Mouse (Mus musculus) testis, adult 2 months (tissue): Measurements from ENCODE around the gene 1700025G04Rik. TPM values are rescaled to one million over a fixed set of nuclear protein-coding genes. Genes with fewer than 3 reads are reported as not detected.

Experiments
- H3K27ac ChIP-seq: fragments of 200-500 bp; 2 replicates; pipeline ENCODE4 v1.5.1; 2012; ENCODE audit warnings: low read depth, low read length; ENCODE audit not compliant: control insufficient read depth, insufficient read depth
- H3K27me3 ChIP-seq: fragments of 200-500 bp; 2 replicates; pipeline ENCODE4 v1.6.1; 2012; ENCODE audit warnings: mild to moderate bottlenecking, low read length, moderate library complexity; ENCODE audit not compliant: control insufficient read depth, insufficient read depth
- H3K36me3 ChIP-seq: fragments of 200-500 bp; 2 replicates; pipeline ENCODE4 v1.6.1; 2012; ENCODE audit warnings: mild to moderate bottlenecking, low read length; ENCODE audit not compliant: control insufficient read depth, insufficient read depth
- H3K4me1 ChIP-seq: fragments of 200-500 bp; 2 replicates; pipeline ENCODE4 v1.6.1; 2012; ENCODE audit warnings: low read length; ENCODE audit not compliant: control insufficient read depth, insufficient read depth
- H3K4me3 ChIP-seq: fragments of 200-500 bp; 2 replicates; pipeline ENCODE4 v1.5.1; 2012; ENCODE audit warnings: low read depth, mild to moderate bottlenecking, low read length, moderate library complexity, mixed read lengths; ENCODE audit not compliant: control insufficient read depth
- CTCF ChIP-seq: fragments of 200-500 bp; IDR thresholded peaks from 2 replicates; pipeline ENCODE4 v1.5.1; 2012; ENCODE audit warnings: low read depth, mild to moderate bottlenecking, inconsistent platforms, low read length, moderate library complexity; ENCODE audit not compliant: control insufficient read depth, insufficient read depth, insufficient replicate concordance
- POLR2A ChIP-seq: fragments of 200-500 bp; IDR thresholded peaks from 2 replicates; pipeline ENCODE4 v1.6.1; 2012; ENCODE audit warnings: low read depth, mild to moderate bottlenecking, inconsistent platforms, low read length, moderate library complexity; ENCODE audit not compliant: control insufficient read depth
- polyA plus RNA-seq: library from polyadenylated mRNA; depleted of rRNA; stranded (reverse); fragments of >200 nt; gene quantifications from 2 replicates; pipeline ENCODE4 v1.2.3, GENCODE M21; 2012

Gene 1700025G04Rik
- polyA plus RNA-seq, 1 experiment: 12.0 TPM

GRCm38 (mm10) chr1:151959010-151959409 is 130.9 kb downstream of the 1700025G04Rik start:
- Histone ChIP-seq H3K4me3 (no peak overlapping the region), H3K4me1 (no peaks in the 10 kb centered on the region), H3K27ac (no peak overlapping the region), H3K36me3 (no peaks in the 10 kb centered on the region), H3K27me3 (no peaks in the 10 kb centered on the region)
- TF ChIP-seq CTCF: no peak
- TF ChIP-seq POLR2A: no peak

GRCm38 (mm10) chr1:151958442-151958841 is 131.5 kb downstream of the 1700025G04Rik start:
- H3K27me3 ChIP-seq: no peaks in the 10 kb centered on the region
- H3K4me3 ChIP-seq: no peak overlapping the region
- no peaks in the 10 kb centered on the region for H3K36me3 ChIP-seq
- TF ChIP-seq POLR2A (no peak), CTCF (no peak)
- no peaks in the 10 kb centered on the region for H3K4me1 ChIP-seq
- no peak overlapping the region for H3K27ac ChIP-seq

- no peaks in the 10 kb centered on the region for H3K4me1 ChIP-seq
- no peaks in the 10 kb centered on the region for H3K36me3 ChIP-seq
- no peak for TF ChIP-seq POLR2A
- TF ChIP-seq CTCF: no peak
- H3K4me3 ChIP-seq: no peak overlapping the region
- no peaks in the 10 kb centered on the region for H3K27me3 ChIP-seq
- H3K27ac ChIP-seq: no peak overlapping the region
Observed at GRCm38 (mm10) chr1:151957669-151958068, 132.3 kb downstream of the 1700025G04Rik start.

GRCm38 (mm10) chr1:151955866-151956265 is 134.1 kb downstream of the 1700025G04Rik start:
- Histone ChIP-seq H3K4me1 (no peaks in the 10 kb centered on the region), H3K27ac (no peak overlapping the region), H3K4me3 (no peak overlapping the region), H3K36me3 (no peaks in the 10 kb centered on the region), H3K27me3 (no peaks in the 10 kb centered on the region)
- TF ChIP-seq CTCF (no peak), POLR2A (no peak)

GRCm38 (mm10) chr1:151953563-151953962 is 136.4 kb downstream of the 1700025G04Rik start:
- H3K27ac ChIP-seq: no peak overlapping the region
- no peak overlapping the region for H3K4me3 ChIP-seq
- H3K36me3 ChIP-seq: no peaks in the 10 kb centered on the region
- H3K4me1 ChIP-seq: no peaks in the 10 kb centered on the region
- TF ChIP-seq CTCF (no peak), POLR2A (no peak)
- H3K27me3 ChIP-seq: no peaks in the 10 kb centered on the region

- peaks cover 2% of the 10 kb centered on the region; the same call in 1 of the 2 replicates for H3K4me1 ChIP-seq
- TF ChIP-seq POLR2A: no peak
- no peak for TF ChIP-seq CTCF
- peak overlapping the region; percentile 80 for H3K4me3 ChIP-seq
- H3K27me3 ChIP-seq: no peaks in the 10 kb centered on the region
- peak overlapping the region; percentile 86 for H3K27ac ChIP-seq
- H3K36me3 ChIP-seq: no peaks in the 10 kb centered on the region
Observed at GRCm38 (mm10) chr1:151948065-151948464, 141.9 kb downstream of the 1700025G04Rik start.

- no peak for TF ChIP-seq POLR2A
- TF ChIP-seq CTCF: no peak
- Histone ChIP-seq H3K4me3 (peak overlapping the region; percentile 80), H3K27ac (peak overlapping the region; percentile 86), H3K27me3 (no peaks in the 10 kb centered on the region), H3K36me3 (no peaks in the 10 kb centered on the region), H3K4me1 (peaks cover 2% of the 10 kb centered on the region; the same call in 1 of the 2 replicates)
Observed at GRCm38 (mm10) chr1:151947571-151947970, 142.4 kb downstream of the 1700025G04Rik start.
